Mouse (Mus musculus) B cell, adult 67 days (primary cell): Measurements from ENCODE around the gene Ilf3. TPM values are rescaled to one million over a fixed set of nuclear protein-coding genes. Genes with fewer than 3 reads are reported as not detected.

Source experiments
- total RNA-seq, 2 experiments: library from RNA; stranded (reverse); gene quantifications; 4 replicates each; pipeline ENCODE4 v1.2.4; 2023

The Ilf3 gene
- 100 to 1,000 TPM; 135 to 155 TPM for total RNA-seq

DNA sequence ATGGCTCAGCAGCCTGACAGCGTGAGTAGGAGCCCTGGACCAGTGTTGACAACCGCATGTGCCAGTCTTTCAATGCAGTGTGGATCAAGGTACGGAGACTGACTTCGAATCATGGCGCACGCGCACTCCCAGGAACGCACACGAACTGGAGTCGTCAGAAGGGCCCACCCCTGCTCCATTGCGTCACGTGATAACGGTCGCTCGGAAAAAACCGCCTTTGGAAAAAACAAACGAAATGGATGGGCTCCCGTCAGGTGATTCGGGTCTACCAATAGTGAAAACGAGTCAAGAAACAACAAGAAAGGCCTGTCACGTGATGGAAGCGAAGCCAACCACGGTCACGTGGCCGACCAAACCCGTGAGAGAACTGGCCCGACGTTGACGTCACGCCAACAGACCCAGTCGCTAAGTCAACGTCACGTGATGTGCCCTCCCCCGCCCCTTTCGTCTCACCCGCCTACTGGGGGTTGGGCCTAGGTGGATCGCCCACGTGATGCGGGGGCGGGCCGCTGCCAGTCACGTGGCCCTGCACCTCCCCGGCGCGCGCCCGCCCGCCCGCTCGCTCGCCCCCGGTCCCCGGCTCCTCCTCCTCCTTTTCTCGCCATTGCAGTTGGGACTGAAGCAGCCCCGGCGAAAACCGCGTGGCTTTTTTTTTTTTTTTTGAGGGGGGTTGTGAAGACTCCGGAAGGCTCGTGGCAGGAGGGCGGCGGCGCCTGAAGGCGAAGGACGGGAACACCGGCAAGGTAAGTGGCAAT, at the start of gene Ilf3:
Ilf3 (plus strand) TSS at position 515 of the 755 bp plus-strand sequence.

DNA sequence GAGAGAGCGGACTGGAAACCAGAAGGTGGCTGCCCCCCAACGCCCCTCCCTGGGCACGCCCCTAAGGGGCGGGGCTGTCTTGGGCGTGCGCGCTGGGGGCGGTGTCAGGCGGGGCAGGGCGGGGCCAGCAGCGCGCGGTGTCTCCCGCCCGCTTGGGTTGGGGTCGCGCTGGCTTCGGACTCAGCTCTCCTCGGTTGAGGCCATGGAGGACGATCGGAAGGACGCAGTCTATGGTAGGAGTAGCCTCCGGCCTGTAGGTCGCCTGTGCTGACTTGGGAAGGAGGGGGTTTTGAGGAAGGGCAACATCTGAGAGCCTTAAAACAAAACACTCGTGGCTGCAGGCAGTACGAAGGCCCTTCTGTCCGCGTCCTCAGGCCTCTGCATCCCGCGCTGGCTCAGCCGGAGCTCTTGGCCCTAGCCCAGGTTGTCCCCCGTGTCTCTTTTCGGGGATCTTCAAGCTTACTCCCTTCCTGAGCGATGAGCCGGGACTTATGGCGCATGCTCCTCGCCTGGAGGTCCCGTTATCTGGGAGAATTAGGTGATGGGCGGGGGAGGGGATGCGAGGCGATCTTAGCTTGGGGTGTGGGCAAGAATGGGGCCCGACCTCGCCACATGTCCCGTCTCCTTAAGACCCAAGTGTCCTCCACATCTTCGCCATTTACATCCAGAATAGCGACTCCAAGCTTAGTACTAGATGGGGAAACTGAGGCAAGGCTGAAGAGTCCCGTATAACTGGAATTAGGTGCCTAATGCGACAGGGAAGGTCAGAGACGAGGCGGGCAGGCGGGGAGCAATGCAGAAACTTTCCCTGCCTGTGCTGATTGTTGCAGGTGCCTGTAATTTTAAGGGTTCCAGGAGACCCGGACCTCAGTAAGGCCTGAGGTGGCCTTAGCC, 46.8 kb upstream of the Ilf3 start, which contains the start of gene Slc44a2:
Slc44a2 (plus strand) TSS at position 80 of the 894 bp plus-strand sequence.

DNA sequence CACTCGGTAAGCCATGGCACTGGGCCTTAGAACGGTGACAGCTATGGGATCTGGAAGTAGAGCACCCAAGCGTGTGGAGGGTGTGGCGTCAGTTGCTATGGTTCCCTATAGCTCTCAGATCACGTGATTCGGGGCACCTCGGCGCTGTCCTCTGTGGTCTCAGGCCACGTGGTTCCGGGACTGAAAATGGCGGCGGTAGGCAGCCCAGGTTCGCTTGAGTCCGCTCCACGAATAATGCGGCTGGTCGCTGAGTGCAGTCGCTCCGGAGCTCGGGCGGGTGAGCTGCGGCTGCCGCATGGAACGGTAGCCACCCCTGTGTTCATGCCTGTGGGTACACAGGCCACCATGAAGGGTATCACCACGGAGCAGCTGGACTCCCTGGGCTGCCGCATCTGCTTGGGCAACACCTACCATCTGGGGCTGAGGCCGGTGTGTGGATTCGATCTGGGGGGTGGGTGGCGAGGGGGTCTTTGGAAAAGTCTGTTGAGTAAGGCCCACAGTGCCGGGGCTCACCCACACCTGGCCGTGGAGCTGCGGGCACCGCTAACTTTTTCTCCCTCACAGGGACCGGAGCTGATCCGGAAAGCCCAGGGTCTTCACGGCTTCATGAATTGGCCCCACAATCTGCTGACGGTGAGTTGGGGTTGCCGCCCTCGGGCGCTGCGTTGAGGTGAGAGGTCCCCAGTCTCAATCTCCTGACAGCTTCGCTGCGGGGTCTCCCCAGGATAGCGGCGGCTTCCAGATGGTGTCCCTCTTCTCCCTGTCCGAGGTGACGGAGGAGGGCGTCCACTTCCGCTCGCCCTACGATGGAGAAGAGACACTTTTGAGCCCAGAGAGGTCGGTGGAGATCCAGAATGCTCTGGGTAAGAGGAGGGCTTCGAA, 44.2 kb downstream of the Ilf3 start, which contains the start of gene Qtrt1:
Qtrt1 (plus strand) TSS at position 169 of the 882 bp plus-strand sequence.

GRCm38 (mm10) chr9:21424631-21425555, 57.2 kb downstream of the Ilf3 start, which contains the start of gene Dnm2:
TSS of gene Dnm2 (plus strand) at chr9:21424908.

Other genes with a start within 250 kb of the Ilf3 start
- gene Tyk2, start 236.6 kb upstream of the Ilf3 start, total RNA-seq: 10 to 100 TPM; 64.0 to 68.8 TPM
- 100 to 1,000 TPM; 103 to 110 TPM for gene Cdc37, start 217.9 kb upstream of the Ilf3 start, total RNA-seq
- gene Pde4a, start 202.2 kb upstream of the Ilf3 start, total RNA-seq: 10 to 100 TPM; 10.2 to 10.4 TPM
- gene Keap1, start 128.5 kb upstream of the Ilf3 start, total RNA-seq: 10 to 100 TPM; 30.9 to 43.4 TPM
- gene S1pr5, start 119.4 kb upstream of the Ilf3 start, total RNA-seq: under 1 TPM; 0.30 to 0.35 TPM
- gene Atg4d, start 102.6 kb upstream of the Ilf3 start, total RNA-seq: 10 to 100 TPM; 55.8 to 57.5 TPM
- gene Kri1, start 79.9 kb upstream of the Ilf3 start, total RNA-seq: 100 to 1,000 TPM; 151 to 153 TPM
- gene Cdkn2d, start 76.5 kb upstream of the Ilf3 start, total RNA-seq: 10 to 100 TPM; 28.0 to 33.7 TPM
- gene Ap1m2, start 55.5 kb upstream of the Ilf3 start, total RNA-seq: 1 to 10 TPM; 2.7 to 2.9 TPM
- 100 to 1,000 TPM; 368 to 370 TPM for gene Slc44a2, start 47.2 kb upstream of the Ilf3 start, total RNA-seq
- 10 to 100 TPM; 74.8 TPM for gene Qtrt1, start 44.0 kb downstream of the Ilf3 start, total RNA-seq
- 100 to 1,000 TPM; 224 to 230 TPM for gene Dnm2, start 57.0 kb downstream of the Ilf3 start, total RNA-seq
- 10 to 100 TPM; 11.4 to 11.5 TPM for gene Tmed1, start 142.4 kb downstream of the Ilf3 start, total RNA-seq
- 100 to 1,000 TPM; 134 to 143 TPM for gene AB124611, start 158.3 kb downstream of the Ilf3 start, total RNA-seq
- gene Carm1, start 179.0 kb downstream of the Ilf3 start, total RNA-seq: 10 to 100 TPM; 66.2 to 67.1 TPM
- 10 to 100 TPM; 37.3 to 37.9 TPM for gene Timm29, start 224.9 kb downstream of the Ilf3 start, total RNA-seq
- 10 to 100 TPM; 16.0 to 19.4 TPM for gene Yipf2, start 225.0 kb downstream of the Ilf3 start, total RNA-seq
- 10 to 100 TPM; 98.7 to 99.6 TPM for gene Smarca4, start 248.3 kb downstream of the Ilf3 start, total RNA-seq